In the genomic region with DNA sequence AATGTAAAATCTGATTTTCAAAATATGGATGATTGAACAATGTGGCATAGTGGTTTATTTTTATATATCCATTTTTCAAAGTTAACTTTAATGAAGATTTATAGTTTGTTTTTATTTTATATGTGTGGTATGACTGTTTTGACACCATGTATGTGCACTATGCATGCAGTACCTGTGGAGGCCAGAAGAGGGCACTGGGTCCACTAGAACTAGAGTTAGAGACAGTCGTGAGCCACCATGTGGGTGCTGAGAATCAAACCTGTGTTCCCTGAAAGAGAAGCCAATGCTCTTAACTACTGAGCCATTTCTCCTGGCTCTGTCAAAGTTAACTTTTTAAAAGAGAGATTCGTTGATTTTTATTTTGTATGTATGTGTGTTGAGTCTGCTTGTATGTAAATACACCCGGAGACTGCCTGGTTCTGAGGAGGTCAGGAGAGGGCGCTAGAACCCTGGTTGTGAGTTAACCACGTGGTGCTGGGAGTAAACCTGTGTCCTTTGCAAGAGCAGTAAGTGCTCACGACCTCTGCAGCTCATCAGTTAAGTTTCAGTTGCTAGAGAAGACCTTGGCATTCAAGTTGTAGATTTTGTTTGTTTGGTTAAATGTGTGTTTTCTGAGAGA, we compare ENCODE assay signal across 12 mouse cellular contexts.
DNase-seq lines count a peak whose midpoint lies in the region; ATAC-seq and TF ChIP-seq lines count a peak whose summit lies in the region.
"Had no signal": no experiment of that assay in that cellular context is flagged by ENCODE, and none has a peak within 500 bp of the region (broad histone marks: within the 10 kb centered on the region; RNA-seq: fewer than 3 reads in every experiment).

No protein-coding gene starts in this region.

- TF ChIP-seq CTCF in forebrain, postnatal 0 days (IDR thresholded peaks at IDR 0.05; ENCODE audit: low read depth) = peak; percentile 57
- 0 out of 2 replicates have a peak, but pooled peaks have one; percentile 11 for TF ChIP-seq CTCF in lung, adult 2 months (IDR thresholded peaks at IDR 0.05; ENCODE audit: insufficient read depth, low read length)
- peak; percentile 38 to 43; a peak in 3 of 4 replicates for TF ChIP-seq CTCF in CH12.LX (conservative IDR thresholded peaks at IDR 0.05 in 1 of 2, IDR thresholded peaks at IDR 0.05 in 1 of 2; ENCODE audit: low read depth in 2 of 2, low read length in 2 of 2)
- TF ChIP-seq CTCF in liver, postnatal 0 days (IDR thresholded peaks at IDR 0.05; ENCODE audit: low read depth) = peak; percentile 60

- no peaks in the 10 kb centered on the region for H3K9me3 ChIP-seq in forebrain, postnatal 0 days (ENCODE audit: low read length)
- H3K9me3 ChIP-seq in forebrain, embryonic 11.5 days (ENCODE audit: control insufficient read depth, low read length) = no peaks in the 10 kb centered on the region
- H3K9me3 ChIP-seq in CH12.LX (replicated peaks; ENCODE audit: low read length) = peaks cover 3% of the 10 kb centered on the region
- no peaks in the 10 kb centered on the region for H3K9me3 ChIP-seq in liver, postnatal 0 days (ENCODE audit: low read length)
- 0 out of 2 replicates have a peak, but pooled peaks cover 7% of the 10 kb centered on the region for H3K9me3 ChIP-seq in heart, embryonic 12.5 days (replicated peaks)

- 83% methylated on average over 6 of the region's 6 CpGs for whole genome bisulfite sequencing in forebrain, postnatal 0 days
- WGBS in forebrain, embryonic 11.5 days = 78% methylated on average over 6 of the region's 6 CpGs
- 83% methylated on average over 6 of the region's 6 CpGs for WGBS in lung, adult 2 months
- WGBS in liver, postnatal 0 days (ENCODE audit: insufficient replicate concordance) = 63% methylated on average over 6 of the region's 6 CpGs
- WGBS in heart, embryonic 12.5 days = 75% methylated on average over 6 of the region's 6 CpGs

- TF ChIP-seq RAD21 in CH12.LX (IDR thresholded peaks at IDR 0.05; ENCODE audit: low read depth, low read length) = no peak; the same call in 1 of the 2 replicates

- H3K36me3 ChIP-seq in forebrain, postnatal 0 days (ENCODE audit: insufficient read depth) = no peaks in the 10 kb centered on the region
- no peaks in the 10 kb centered on the region for H3K36me3 ChIP-seq in forebrain, embryonic 11.5 days (ENCODE audit: control insufficient read depth, insufficient read depth, low read length)
- no peaks in the 10 kb centered on the region for H3K36me3 ChIP-seq in CH12.LX (replicated peaks in 1 of 2; ENCODE audit: control insufficient read depth in 1 of 2, insufficient read depth in 1 of 2, low read length in 1 of 2)
- H3K36me3 ChIP-seq in liver, postnatal 0 days (replicated peaks; ENCODE audit: insufficient read depth, low read length) = no peaks in the 10 kb centered on the region
- no peaks in the 10 kb centered on the region for H3K36me3 ChIP-seq in heart, embryonic 12.5 days
- H3K36me3 ChIP-seq: embryonic facial prominence, embryonic 15.5 days; midbrain, embryonic 12.5 days had no signal

- H3K4me1 ChIP-seq in forebrain, postnatal 0 days (ENCODE audit: insufficient read depth) = no peaks in the 10 kb centered on the region
- peaks cover 3% of the 10 kb centered on the region; the same call in 1 of the 2 replicates for H3K4me1 ChIP-seq in forebrain, embryonic 11.5 days (replicated peaks; ENCODE audit: control insufficient read depth, insufficient read depth, low read length)
- peaks cover under 1% of the 10 kb centered on the region; the same call in 1 of the 2 replicates for H3K4me1 ChIP-seq in lung, adult 2 months (ENCODE audit: control insufficient read depth, insufficient read depth, low read length)
- H3K4me1 ChIP-seq in CH12.LX (ENCODE audit: control insufficient read depth in 1 of 2, insufficient read depth in 2 of 2) = no peaks in the 10 kb centered on the region; a peak in 2 of 4 replicates
- no peaks in the 10 kb centered on the region for H3K4me1 ChIP-seq in liver, postnatal 0 days (ENCODE audit: insufficient read depth)
- H3K4me1 ChIP-seq in heart, embryonic 12.5 days (replicated peaks) = peaks cover 4% of the 10 kb centered on the region

- H3K79me2 ChIP-seq in CH12.LX (replicated peaks; ENCODE audit: control insufficient read depth, extremely low read depth, insufficient read depth, poor library complexity, severe bottlenecking) = no peaks in the 10 kb centered on the region

- no peak overlapping the region for H3K27ac ChIP-seq in forebrain, postnatal 0 days (ENCODE audit: low read depth, low read length)
- no peak overlapping the region for H3K27ac ChIP-seq in forebrain, embryonic 11.5 days (ENCODE audit: low read depth, low read length)
- no peak overlapping the region for H3K27ac ChIP-seq in CH12.LX (ENCODE audit: insufficient read depth, low read depth)
- no peak overlapping the region for H3K27ac ChIP-seq in liver, postnatal 0 days (ENCODE audit: low read depth)
- no peak overlapping the region for H3K27ac ChIP-seq in heart, embryonic 12.5 days (ENCODE audit: poor library complexity, severe bottlenecking)
- H3K27ac ChIP-seq: embryonic facial prominence, embryonic 15.5 days; midbrain, embryonic 12.5 days had no signal

- H3K27me3 ChIP-seq in forebrain, postnatal 0 days (ENCODE audit: insufficient read depth, low read length) = no peaks in the 10 kb centered on the region
- no peaks in the 10 kb centered on the region; the same call in 1 of the 2 replicates for H3K27me3 ChIP-seq in forebrain, embryonic 11.5 days (ENCODE audit: control insufficient read depth, insufficient read depth, low read length)
- H3K27me3 ChIP-seq in CH12.LX (replicated peaks) = no peaks in the 10 kb centered on the region
- no peaks in the 10 kb centered on the region for H3K27me3 ChIP-seq in liver, postnatal 0 days (ENCODE audit: insufficient read depth, low read length)
- 0 out of 2 replicates have a peak, but pooled peaks cover 11% of the 10 kb centered on the region for H3K27me3 ChIP-seq in heart, embryonic 12.5 days (replicated peaks)

- no peak overlapping the region for H3K4me3 ChIP-seq in forebrain, postnatal 0 days (ENCODE audit: low read depth, low read length)
- H3K4me3 ChIP-seq in forebrain, embryonic 11.5 days (ENCODE audit: low read depth, low read length) = no peak overlapping the region
- no peak overlapping the region for H3K4me3 ChIP-seq in lung, adult 2 months (replicated peaks; ENCODE audit: extremely low read depth, low read depth, low read length)
- no peak overlapping the region for H3K4me3 ChIP-seq in CH12.LX (replicated peaks in 1 of 3; ENCODE audit: low read depth in 2 of 3, low read length in 2 of 3, poor library complexity in 1 of 3)
- H3K4me3 ChIP-seq in liver, postnatal 0 days (ENCODE audit: low read depth, low read length) = no peak overlapping the region
- H3K4me3 ChIP-seq in heart, embryonic 12.5 days = no peak overlapping the region
- H3K4me3 ChIP-seq: embryonic facial prominence, embryonic 15.5 days; midbrain, embryonic 12.5 days had no signal

- no peak overlapping the region for H3K9ac ChIP-seq in forebrain, postnatal 0 days
- no peak overlapping the region for H3K9ac ChIP-seq in forebrain, embryonic 11.5 days (ENCODE audit: low read length)
- no peak overlapping the region for H3K9ac ChIP-seq in CH12.LX (ENCODE audit: insufficient read depth, low read depth)
- no peak overlapping the region for H3K9ac ChIP-seq in liver, postnatal 0 days (replicated peaks)
- no peak overlapping the region for H3K9ac ChIP-seq in heart, embryonic 12.5 days
- H3K9ac ChIP-seq: embryonic facial prominence, embryonic 15.5 days; midbrain, embryonic 12.5 days had no signal

- in situ Hi-C loops in CH12.LX (cut with MboI; ENCODE audit: low pct_ligation_motif_present, low pct_unique_long_range_greater_than_20kb, low sequenced_read_pairs) = no loop called here

- no peak for TF ChIP-seq EP300 in CH12.LX (IDR thresholded peaks at IDR 0.05; ENCODE audit: low read length)
- no peak for TF ChIP-seq EP300 in liver, postnatal 0 days (IDR thresholded peaks at IDR 0.05; ENCODE audit: low read depth)

- no peak for TF ChIP-seq POLR2A in lung, adult 2 months (IDR thresholded peaks at IDR 0.05; ENCODE audit: borderline replicate concordance, extremely low read depth, low read depth, low read length)
- TF ChIP-seq POLR2A in CH12.LX (IDR thresholded peaks at IDR 0.05; ENCODE audit: low read depth, low read length) = no peak

- ATAC-seq in forebrain, postnatal 0 days = no peak
- no peak for ATAC-seq in forebrain, embryonic 11.5 days (replicated peaks; ENCODE audit: low FRiP score)
- ATAC-seq in liver, postnatal 0 days = no peak
- ATAC-seq in heart, embryonic 12.5 days (ENCODE audit: insufficient number of reproducible peaks, low FRiP score) = no peak

- no peak for DNase-seq in forebrain, postnatal 0 days
- DNase-seq in forebrain, embryonic 11.5 days (ENCODE audit: low spot score) = no peak
- no peak for DNase-seq in lung, adult 2 months
- DNase-seq in lung, postnatal 4 days = no peak
- peak; percentile 20 for DNase-seq in CH12.LX (ENCODE audit: extremely low read depth)
- DNase-seq in liver, postnatal 0 days = no peak
- no peak for DNase-seq in ovary, postnatal 14 days (ENCODE audit: low spot score)
- DNase-seq: heart, adult 18-20 months; kidney, adult 8-10 months had no signal

- no peak overlapping the region for H3K4me2 ChIP-seq in forebrain, postnatal 0 days (ENCODE audit: low read depth)
- no peak overlapping the region for H3K4me2 ChIP-seq in forebrain, embryonic 11.5 days (ENCODE audit: low read depth, low read length, severe bottlenecking)
- no peak overlapping the region for H3K4me2 ChIP-seq in CH12.LX (ENCODE audit: insufficient read depth, low read depth, poor library complexity, severe bottlenecking)
- no peak overlapping the region for H3K4me2 ChIP-seq in liver, postnatal 0 days (ENCODE audit: low read depth, low read length)
- H3K4me2 ChIP-seq in heart, embryonic 12.5 days = no peak overlapping the region
- H3K4me2 ChIP-seq: embryonic facial prominence, embryonic 15.5 days; midbrain, embryonic 12.5 days had no signal

- dilution Hi-C loops in CH12.LX (cut with MboI; ENCODE audit: extremely low pct_ligation_motif_present, extremely low pct_unique_long_range_greater_than_20kb, low sequenced_read_pairs) = no loop called here

TF ChIP-seq in CH12.LX, 34 proteins besides CTCF, POLR2A, EP300 and RAD21:
- TF ChIP-seq USF2 (conservative IDR thresholded peaks at IDR 0.05; ENCODE audit: low read depth, low read length) (no peak), ZC3H11A (IDR thresholded peaks at IDR 0.05; ENCODE audit: low read depth, low read length) (no peak), MAZ (IDR thresholded peaks at IDR 0.05; ENCODE audit: low read depth, low read length) (no peak), GABPA (IDR thresholded peaks at IDR 0.05; ENCODE audit: insufficient replicate concordance, low read depth, low read length) (no peak), ZNF384 (IDR thresholded peaks at IDR 0.05; ENCODE audit: low read depth, low read length) (no peak), UBTF (IDR thresholded peaks at IDR 0.05; ENCODE audit: low read depth, low read length) (no peak)
